32 mouse cellular contexts compared by ENCODE assay signal in the genomic region with DNA sequence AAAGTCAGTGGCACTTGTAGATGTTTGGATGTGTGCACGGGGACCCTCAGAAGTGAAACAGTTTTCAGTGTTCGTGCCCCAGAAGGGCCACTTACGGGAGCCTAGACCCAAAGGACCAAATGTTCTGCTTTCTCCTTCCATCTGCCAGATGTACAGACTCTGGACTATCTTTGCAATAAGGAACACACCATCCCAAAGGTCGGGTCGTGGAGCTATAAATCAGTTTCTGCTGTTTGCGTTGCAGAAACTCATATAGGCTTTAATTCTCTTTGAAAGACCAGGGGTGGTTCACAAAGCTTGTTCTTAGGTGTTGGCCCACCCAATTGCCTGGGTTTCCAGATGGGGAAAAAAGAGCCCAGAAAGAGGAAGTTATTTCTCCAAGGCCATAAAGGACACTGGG.
"Had no signal": no experiment of that assay in that cellular context is flagged by ENCODE, and none has a peak within 500 bp of the region (broad histone marks: within the 10 kb centered on the region; RNA-seq: fewer than 3 reads in every experiment).

No protein-coding gene starts in this region.

- H3K27me3 ChIP-seq: limb, embryonic 15.5 days; liver, embryonic 12.5 days; liver, embryonic 13.5 days; liver, embryonic 15.5 days; lung, embryonic 15.5 days; megakaryocyte, embryonic 14.5 days; midbrain, embryonic 12.5 days; midbrain, embryonic 13.5 days; midbrain, embryonic 15.5 days; neural tube, embryonic 12.5 days had no signal

- H3K4me1 ChIP-seq: liver, embryonic 12.5 days; liver, embryonic 13.5 days; liver, embryonic 15.5 days; lung, embryonic 15.5 days; megakaryocyte, embryonic 14.5 days; midbrain, embryonic 10.5 days; midbrain, embryonic 12.5 days; midbrain, embryonic 13.5 days; midbrain, embryonic 15.5 days; neural tube, embryonic 12.5 days had no signal

- ATAC-seq: liver, embryonic 12.5 days; liver, postnatal 0 days; lung, postnatal 0 days; midbrain, embryonic 13.5 days; midbrain, embryonic 15.5 days; midbrain, embryonic 16.5 days had no signal

- H3K9ac ChIP-seq: limb, embryonic 12.5 days; limb, embryonic 13.5 days; limb, embryonic 15.5 days; liver, embryonic 12.5 days; liver, embryonic 13.5 days; liver, embryonic 14.5 days; liver, embryonic 15.5 days; liver, postnatal 0 days; lung, embryonic 14.5 days; lung, embryonic 15.5 days; midbrain, embryonic 12.5 days; midbrain, embryonic 13.5 days; midbrain, embryonic 15.5 days; neural tube, embryonic 12.5 days had no signal

- H3K27ac ChIP-seq: limb, embryonic 10.5 days; limb, embryonic 12.5 days; limb, embryonic 13.5 days; limb, embryonic 15.5 days; liver, embryonic 12.5 days; liver, embryonic 13.5 days; liver, embryonic 14.5 days; liver, embryonic 15.5 days; lung, embryonic 15.5 days; macrophage; midbrain, embryonic 10.5 days; midbrain, embryonic 12.5 days; midbrain, embryonic 13.5 days; midbrain, embryonic 15.5 days; neural tube, embryonic 12.5 days had no signal

- H3K4me3 ChIP-seq: limb, embryonic 10.5 days; limb, embryonic 12.5 days; limb, embryonic 13.5 days; limb, embryonic 15.5 days; liver, embryonic 12.5 days; liver, embryonic 13.5 days; liver, embryonic 15.5 days; lung, embryonic 15.5 days; megakaryocyte, embryonic 14.5 days; midbrain, embryonic 10.5 days; midbrain, embryonic 12.5 days; midbrain, embryonic 13.5 days; midbrain, embryonic 15.5 days; myocyte; neural tube, embryonic 12.5 days had no signal

- H3K36me3 ChIP-seq: limb, embryonic 10.5 days; limb, embryonic 12.5 days; limb, embryonic 13.5 days; limb, embryonic 15.5 days; liver, embryonic 12.5 days; liver, embryonic 13.5 days; liver, embryonic 15.5 days; lung, embryonic 15.5 days; midbrain, embryonic 10.5 days; midbrain, embryonic 12.5 days; midbrain, embryonic 13.5 days; midbrain, embryonic 15.5 days; neural tube, embryonic 12.5 days had no signal

- DNase-seq: left cerebral cortex, postnatal 4 days; liver; liver, embryonic 13.5 days; liver, postnatal 0 days; lung, adult 18-20 months; lung, adult 2 months; lung, embryonic 14.5 days; lung, postnatal 10 days; lung, postnatal 14 days; lung, postnatal 36 days; lung, postnatal 4 days; midbrain, embryonic 14.5 days had no signal

- H3K4me2 ChIP-seq: limb, embryonic 12.5 days; limb, embryonic 13.5 days; limb, embryonic 15.5 days; liver, embryonic 11.5 days; liver, embryonic 12.5 days; liver, embryonic 13.5 days; liver, embryonic 15.5 days; lung, embryonic 14.5 days; lung, embryonic 15.5 days; midbrain, embryonic 11.5 days; midbrain, embryonic 12.5 days; midbrain, embryonic 13.5 days; midbrain, embryonic 15.5 days; neural tube, embryonic 12.5 days had no signal

- H3K9me3 ChIP-seq: limb, embryonic 10.5 days; limb, embryonic 12.5 days; limb, embryonic 13.5 days; limb, embryonic 15.5 days; liver, embryonic 12.5 days; liver, embryonic 13.5 days; liver, embryonic 15.5 days; lung, embryonic 15.5 days; midbrain, embryonic 10.5 days; midbrain, embryonic 12.5 days; midbrain, embryonic 13.5 days; midbrain, embryonic 15.5 days; neural tube, embryonic 12.5 days had no signal
